18 mouse cellular contexts compared by ENCODE assay signal in the genomic region with DNA sequence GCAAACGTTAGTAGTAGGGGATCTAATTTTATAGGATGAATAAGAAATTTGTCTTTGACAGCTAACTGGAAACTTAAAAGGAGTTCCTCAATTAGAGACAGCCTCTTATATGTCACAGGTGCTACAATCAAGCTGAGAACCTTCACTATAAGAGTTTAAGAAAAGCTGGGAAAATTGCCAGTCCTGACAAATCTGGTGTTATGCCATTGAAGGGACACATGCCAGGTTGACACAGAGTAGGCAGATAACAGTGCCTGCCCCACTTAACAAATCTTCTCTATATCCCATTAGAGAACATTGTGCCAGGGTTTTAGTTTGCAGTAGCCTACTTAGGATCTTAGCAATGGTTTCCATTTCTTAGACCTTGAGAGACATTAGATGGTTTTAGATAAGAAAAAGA.
DNase-seq lines count a peak whose midpoint lies in the region; ATAC-seq and TF ChIP-seq lines count a peak whose summit lies in the region.
"Had no signal": no experiment of that assay in that cellular context is flagged by ENCODE, and none has a peak within 500 bp of the region (broad histone marks: within the 10 kb centered on the region; RNA-seq: fewer than 3 reads in every experiment).

No protein-coding gene starts in this region.

- H3K27ac ChIP-seq in heart, adult 2 months = no peak overlapping the region
- H3K27ac ChIP-seq in MEL (ENCODE audit: control insufficient read depth, low read depth, low read length) = no peak overlapping the region
- H3K27ac ChIP-seq in cerebellum, adult 2 months (ENCODE audit: insufficient read depth, low read length) = no peak overlapping the region
- H3K27ac ChIP-seq in lung, postnatal 0 days (ENCODE audit: low read length) = no peak overlapping the region
- H3K27ac ChIP-seq: embryonic facial prominence, embryonic 10.5 days; gastrocnemius, adult 2 months; hindbrain, embryonic 15.5 days; macrophage; midbrain, embryonic 12.5 days had no signal

- no peak for TF ChIP-seq CTCF in heart, adult 2 months (IDR thresholded peaks at IDR 0.05)
- TF ChIP-seq CTCF in MEL (IDR thresholded peaks at IDR 0.05 in 2 of 3, conservative IDR thresholded peaks at IDR 0.05 in 1 of 3; ENCODE audit: control insufficient read depth in 1 of 3, insufficient read depth in 1 of 3, low read depth in 2 of 3, low read length in 3 of 3, poor library complexity in 1 of 3, severe bottlenecking in 1 of 3) = no peak
- TF ChIP-seq CTCF in cerebellum, adult 2 months (IDR thresholded peaks at IDR 0.05; ENCODE audit: borderline replicate concordance, insufficient read depth, low read depth, low read length) = no peak
- no peak for TF ChIP-seq CTCF in lung, postnatal 0 days (IDR thresholded peaks at IDR 0.05)

- H3K36me3 ChIP-seq in heart, adult 2 months (ENCODE audit: control insufficient read depth, insufficient read depth, low read length) = no peaks in the 10 kb centered on the region
- peaks cover 2% of the 10 kb centered on the region in 2 experiments; a peak in 2 of 4 replicates for H3K36me3 ChIP-seq in MEL (ENCODE audit: control insufficient read depth in 1 of 2, insufficient read depth in 2 of 2, low read length in 2 of 2)
- H3K36me3 ChIP-seq in lung, postnatal 0 days (ENCODE audit: insufficient read depth, low read length) = no peaks in the 10 kb centered on the region
- H3K36me3 ChIP-seq: embryonic facial prominence, embryonic 10.5 days; hindbrain, embryonic 15.5 days; midbrain, embryonic 12.5 days had no signal

- no peaks in the 10 kb centered on the region for H3K4me1 ChIP-seq in heart, adult 2 months (ENCODE audit: control insufficient read depth, insufficient read depth, low read length)
- peaks cover 0 to 3% of the 10 kb centered on the region in 2 experiments; a peak in 1 of 4 replicates for H3K4me1 ChIP-seq in MEL (ENCODE audit: control insufficient read depth in 1 of 2, insufficient read depth in 2 of 2, low read length in 2 of 2)
- H3K4me1 ChIP-seq in cerebellum, adult 2 months (ENCODE audit: control insufficient read depth, insufficient read depth, low read length) = peaks cover 4% of the 10 kb centered on the region; the same call in 1 of the 2 replicates
- no peaks in the 10 kb centered on the region for H3K4me1 ChIP-seq in lung, postnatal 0 days (ENCODE audit: insufficient read depth, low read depth, low read length)
- H3K4me1 ChIP-seq: hindbrain, embryonic 15.5 days; midbrain, embryonic 12.5 days had no signal

- no peak overlapping the region for H3K4me2 ChIP-seq in lung, postnatal 0 days (replicated peaks; ENCODE audit: low read depth, low read length)
- H3K4me2 ChIP-seq: hindbrain, embryonic 15.5 days; liver, embryonic 11.5 days; lung, embryonic 14.5 days; midbrain, embryonic 12.5 days had no signal

- no peaks in the 10 kb centered on the region for H3K79me2 ChIP-seq in heart, adult 2 months (replicated peaks; ENCODE audit: control insufficient read depth, insufficient read depth, low read length)
- H3K79me2 ChIP-seq in MEL (ENCODE audit: control insufficient read depth, insufficient read depth, low read length, poor library complexity) = no peaks in the 10 kb centered on the region

- no peak for ATAC-seq in lung, postnatal 0 days
- ATAC-seq: forebrain, postnatal 0 days; intestine, postnatal 0 days had no signal

- DNase-seq in heart, adult 2 months = peak; percentile 31 to 36
- no peak for DNase-seq in heart, postnatal 25 days (ENCODE audit: low spot score)
- DNase-seq in MEL (ENCODE audit: low read depth, low spot score) = no peak
- peak; percentile 47 to 72 for DNase-seq in cerebellum, adult 2 months
- peak; percentile 68 to 79 for DNase-seq in heart, postnatal 10 days
- no peak for DNase-seq in lung, postnatal 0 days (ENCODE audit: low spot score)
- DNase-seq in left cerebral cortex, postnatal 36 days (ENCODE audit: low spot score in 2 of 2) = no peak
- DNase-seq: forebrain, postnatal 0 days; gastrocnemius, adult 2 months; layer of hippocampus, postnatal 36 days; lung, embryonic 14.5 days had no signal

- intact Hi-C loops in heart, adult 2 months (cut with DNase I) = no loop called here
- intact Hi-C loops in heart, postnatal 25 days (cut with DNase I) = no loop called here
- intact Hi-C loops in heart, postnatal 10 days (cut with DNase I) = no loop called here
- intact Hi-C loops in left cerebral cortex, postnatal 36 days (cut with DNase I) = no loop called here

- no peak overlapping the region for H3K9ac ChIP-seq in heart, adult 2 months (ENCODE audit: low read depth, low read length)
- H3K9ac ChIP-seq in MEL (ENCODE audit: control insufficient read depth, low read depth, low read length, poor library complexity, severe bottlenecking) = no peak overlapping the region
- H3K9ac ChIP-seq in lung, postnatal 0 days (replicated peaks; ENCODE audit: low read depth) = no peak overlapping the region
- H3K9ac ChIP-seq: forebrain, postnatal 0 days; hindbrain, embryonic 15.5 days; lung, embryonic 14.5 days; midbrain, embryonic 12.5 days had no signal

- no peaks in the 10 kb centered on the region for H3K9me3 ChIP-seq in MEL (replicated peaks; ENCODE audit: insufficient read depth, low read length)
- H3K9me3 ChIP-seq in lung, postnatal 0 days (ENCODE audit: low read length) = no peaks in the 10 kb centered on the region
- H3K9me3 ChIP-seq: embryonic facial prominence, embryonic 10.5 days; hindbrain, embryonic 15.5 days; midbrain, embryonic 12.5 days had no signal

- no peak for TF ChIP-seq POLR2A in heart, adult 2 months (IDR thresholded peaks at IDR 0.05; ENCODE audit: insufficient read depth, low read depth, low read length)
- no peak for TF ChIP-seq POLR2A in MEL (IDR thresholded peaks at IDR 0.05; ENCODE audit: control insufficient read depth in 1 of 2, insufficient read depth in 1 of 2, low read depth in 1 of 2, low read length in 2 of 2, poor library complexity in 1 of 2)
- TF ChIP-seq POLR2A in cerebellum, adult 2 months (IDR thresholded peaks at IDR 0.05; ENCODE audit: borderline replicate concordance, insufficient read depth, low read length) = no peak

- no peak for TF ChIP-seq RAD21 in MEL (IDR thresholded peaks at IDR 0.05; ENCODE audit: low read depth, low read length)

- TF ChIP-seq EP300 in heart, adult 2 months (IDR thresholded peaks at IDR 0.05; ENCODE audit: insufficient read depth, low read depth, low read length) = no peak
- TF ChIP-seq EP300 in MEL (IDR thresholded peaks at IDR 0.05; ENCODE audit: low read depth in 1 of 2, low read length in 2 of 2) = no peak
- TF ChIP-seq EP300 in lung, postnatal 0 days (IDR thresholded peaks at IDR 0.05) = no peak

- 35% methylated on average over 1 of the region's 1 CpGs for WGBS in heart, adult 2 months
- 15% methylated on average over 1 of the region's 1 CpGs for WGBS in cerebellum, adult 2 months
- WGBS in lung, postnatal 0 days = 40% methylated on average over 1 of the region's 1 CpGs

- H3K27me3 ChIP-seq in heart, adult 2 months (ENCODE audit: control insufficient read depth, insufficient read depth, low read length) = no peaks in the 10 kb centered on the region
- no peaks in the 10 kb centered on the region for H3K27me3 ChIP-seq in MEL (ENCODE audit: control insufficient read depth in 1 of 2, insufficient read depth in 2 of 2, low read length in 2 of 2)
- H3K27me3 ChIP-seq in cerebellum, adult 2 months (ENCODE audit: control insufficient read depth, insufficient read depth, low read length) = no peaks in the 10 kb centered on the region
- no peaks in the 10 kb centered on the region for H3K27me3 ChIP-seq in lung, postnatal 0 days (replicated peaks; ENCODE audit: insufficient read depth, low read length)
- H3K27me3 ChIP-seq: midbrain, embryonic 12.5 days had no signal

- H3K4me3 ChIP-seq in heart, adult 2 months = no peak overlapping the region
- no peak overlapping the region for H3K4me3 ChIP-seq in MEL (ENCODE audit: control insufficient read depth in 1 of 2, insufficient read depth in 1 of 2, low read depth in 2 of 2, low read length in 2 of 2)
- no peak overlapping the region for H3K4me3 ChIP-seq in cerebellum, adult 2 months (replicated peaks; ENCODE audit: insufficient read depth, low read depth, low read length)
- no peak overlapping the region for H3K4me3 ChIP-seq in lung, postnatal 0 days (ENCODE audit: low read depth, low read length)
- H3K4me3 ChIP-seq: embryonic facial prominence, embryonic 10.5 days; erythroblast, embryonic 14.5 days; gastrocnemius, adult 2 months; hindbrain, embryonic 15.5 days; midbrain, embryonic 12.5 days had no signal

TF ChIP-seq in MEL, 35 proteins besides CTCF, POLR2A, EP300 and RAD21:
- TF ChIP-seq RCOR1 (IDR thresholded peaks at IDR 0.05; ENCODE audit: low read depth, low read length) = 0 out of 2 replicates have a peak, but pooled peaks have one; percentile 24
- TF ChIP-seq ZC3H11A (IDR thresholded peaks at IDR 0.05; ENCODE audit: low read depth, low read length) = no peak

Comparison
In these comparisons a context has a peak if more than half of its experiments do, and no peak if none do; other contexts are left out.
1. DNase-seq: peak in heart, adult 2 months (2 of 2), cerebellum, adult 2 months (2 of 2) and heart, postnatal 10 days (2 of 2); none in heart, postnatal 25 days (single experiment), MEL (single experiment), lung, postnatal 0 days (single experiment) and left cerebral cortex, postnatal 36 days (0 of 2).